Comparison of ENCODE assay signal across 8 mouse cellular contexts in genomic region chr5:114248174-114248589, GRCm38 (mm10). TPM values are rescaled to one million over a fixed set of nuclear protein-coding genes. Genes with fewer than 3 reads are reported as not detected.
A peak's percentile ranks its signal among the peaks of the same experiment; 100 is the strongest.
DNase-seq lines count a peak whose midpoint lies in the region; ATAC-seq and TF ChIP-seq lines count a peak whose summit lies in the region.

No protein-coding gene starts in this region.

- H3K36me3 ChIP-seq in embryonic facial prominence, embryonic 13.5 days = no peaks in the 10 kb centered on the region
- H3K36me3 ChIP-seq in heart, embryonic 11.5 days (ENCODE audit: control insufficient read depth, insufficient read depth, low read length) = no peaks in the 10 kb centered on the region; the same call in 1 of the 2 replicates
- no peaks in the 10 kb centered on the region for H3K36me3 ChIP-seq in kidney, postnatal 0 days (ENCODE audit: insufficient read depth, low read length)
- no peaks in the 10 kb centered on the region for H3K36me3 ChIP-seq in liver, embryonic 12.5 days
- H3K36me3 ChIP-seq in neural tube, embryonic 13.5 days = no peaks in the 10 kb centered on the region

- H3K9me3 ChIP-seq in embryonic facial prominence, embryonic 13.5 days = no peaks in the 10 kb centered on the region
- H3K9me3 ChIP-seq in heart, embryonic 11.5 days (replicated peaks; ENCODE audit: control insufficient read depth, low read length) = no peaks in the 10 kb centered on the region
- H3K9me3 ChIP-seq in kidney, postnatal 0 days (replicated peaks; ENCODE audit: low read length) = no peaks in the 10 kb centered on the region
- H3K9me3 ChIP-seq in liver, embryonic 12.5 days (replicated peaks) = no peaks in the 10 kb centered on the region
- H3K9me3 ChIP-seq in neural tube, embryonic 13.5 days = no peaks in the 10 kb centered on the region

- ATAC-seq in embryonic facial prominence, embryonic 13.5 days (ENCODE audit: insufficient number of reproducible peaks, insufficient read depth, low FRiP score, low TSS enrichment, low read depth) = no peak
- no peak; the same call in 1 of the 2 replicates for ATAC-seq in heart, embryonic 11.5 days (replicated peaks; ENCODE audit: insufficient number of reproducible peaks, low FRiP score, low TSS enrichment)
- peak; percentile 57 for ATAC-seq in kidney, postnatal 0 days (replicated peaks; ENCODE audit: low FRiP score, low read depth)
- ATAC-seq in liver, embryonic 12.5 days = 0 out of 2 replicates have a peak, but pooled peaks have one; percentile 27
- peak; percentile 77 for ATAC-seq in neural tube, embryonic 13.5 days (ENCODE audit: low read depth)

- H3K4me2 ChIP-seq in embryonic facial prominence, embryonic 13.5 days = peak overlapping the region; percentile 53
- peak overlapping the region; percentile 27; the same call in 1 of the 2 replicates for H3K4me2 ChIP-seq in heart, embryonic 11.5 days
- H3K4me2 ChIP-seq in kidney, postnatal 0 days (ENCODE audit: low read length) = peak overlapping the region; percentile 36
- H3K4me2 ChIP-seq in liver, embryonic 12.5 days = peak overlapping the region; percentile 15; the same call in 1 of the 2 replicates
- H3K4me2 ChIP-seq in neural tube, embryonic 13.5 days = peak overlapping the region; percentile 26; the same call in 1 of the 2 replicates

- TF ChIP-seq CTCF in kidney, postnatal 0 days (IDR thresholded peaks at IDR 0.05; ENCODE audit: low read depth) = peak; percentile 92

- H3K4me3 ChIP-seq in embryonic facial prominence, embryonic 13.5 days = peak overlapping the region; percentile 9; the same call in 1 of the 2 replicates
- no peak overlapping the region for H3K4me3 ChIP-seq in heart, embryonic 11.5 days (ENCODE audit: low read depth, low read length)
- H3K4me3 ChIP-seq in kidney, postnatal 0 days (replicated peaks; ENCODE audit: low read depth, low read length) = no peak overlapping the region
- H3K4me3 ChIP-seq in liver, embryonic 12.5 days = no peak overlapping the region
- no peak overlapping the region for H3K4me3 ChIP-seq in neural tube, embryonic 13.5 days

- peaks cover 13% of the 10 kb centered on the region for H3K4me1 ChIP-seq in embryonic facial prominence, embryonic 13.5 days
- no peaks in the 10 kb centered on the region for H3K4me1 ChIP-seq in heart, embryonic 11.5 days (ENCODE audit: control insufficient read depth, insufficient read depth, low read length)
- no peaks in the 10 kb centered on the region for H3K4me1 ChIP-seq in kidney, postnatal 0 days (replicated peaks; ENCODE audit: insufficient read depth, low read length)
- H3K4me1 ChIP-seq in liver, embryonic 12.5 days = 0 out of 2 replicates have a peak, but pooled peaks cover 2% of the 10 kb centered on the region
- peaks cover 8% of the 10 kb centered on the region for H3K4me1 ChIP-seq in neural tube, embryonic 13.5 days (replicated peaks)

- H3K9ac ChIP-seq in embryonic facial prominence, embryonic 13.5 days = peak overlapping the region; percentile 57
- H3K9ac ChIP-seq in heart, embryonic 11.5 days (ENCODE audit: low read depth, low read length) = no peak overlapping the region
- H3K9ac ChIP-seq in kidney, postnatal 0 days (ENCODE audit: low read depth, low read length) = peak overlapping the region; percentile 29; the same call in 1 of the 2 replicates
- no peak overlapping the region for H3K9ac ChIP-seq in liver, embryonic 12.5 days
- H3K9ac ChIP-seq in neural tube, embryonic 13.5 days = peak overlapping the region; percentile 58

- WGBS in embryonic facial prominence, embryonic 13.5 days = 11% methylated on average over 14 of the region's 14 CpGs
- WGBS in heart, embryonic 11.5 days (ENCODE audit: insufficient replicate concordance) = 16% methylated on average over 14 of the region's 14 CpGs
- 10% methylated on average over 14 of the region's 14 CpGs for WGBS in kidney, postnatal 0 days
- 18% methylated on average over 14 of the region's 14 CpGs for WGBS in liver, embryonic 12.5 days (ENCODE audit: insufficient replicate concordance)
- 15% methylated on average over 14 of the region's 14 CpGs for WGBS in neural tube, embryonic 13.5 days

- DNase-seq in A20 (ENCODE audit: low read depth, low spot score) = peak; percentile 86
- peak; percentile 71 to 81 for DNase-seq in adrenal gland, postnatal 36 days
- peak; percentile 89 for DNase-seq in kidney, postnatal 0 days (ENCODE audit: low spot score)
- DNase-seq in testis, postnatal 10 days (ENCODE audit: low spot score) = peak; percentile 89

- H3K27me3 ChIP-seq in embryonic facial prominence, embryonic 13.5 days = no peaks in the 10 kb centered on the region
- H3K27me3 ChIP-seq in heart, embryonic 11.5 days (ENCODE audit: control insufficient read depth, insufficient read depth, low read length) = no peaks in the 10 kb centered on the region
- H3K27me3 ChIP-seq in kidney, postnatal 0 days (ENCODE audit: insufficient read depth, low read length) = no peaks in the 10 kb centered on the region
- H3K27me3 ChIP-seq in liver, embryonic 12.5 days (replicated peaks) = no peaks in the 10 kb centered on the region; the same call in 1 of the 2 replicates
- H3K27me3 ChIP-seq in neural tube, embryonic 13.5 days = peaks cover 31% of the 10 kb centered on the region

- H3K27ac ChIP-seq in embryonic facial prominence, embryonic 13.5 days = no peak overlapping the region
- no peak overlapping the region for H3K27ac ChIP-seq in heart, embryonic 11.5 days (ENCODE audit: low read depth, low read length)
- no peak overlapping the region for H3K27ac ChIP-seq in kidney, postnatal 0 days
- no peak overlapping the region for H3K27ac ChIP-seq in liver, embryonic 12.5 days
- no peak overlapping the region for H3K27ac ChIP-seq in neural tube, embryonic 13.5 days (replicated peaks)

RNA-seq across cellular contexts. Expression of gene Foxn4, which starts 25.4 kb away (rescaled TPM):
- not detected for total RNA-seq in adrenal gland, postnatal 36 days (2021)
- polyA plus RNA-seq in embryonic facial prominence, embryonic 13.5 days (2015; fragmentation: Nextera tagmentation; extraction: Ambion mirVana) = 0.07 and 0.14 TPM in 2 replicates
- polyA plus RNA-seq in heart, embryonic 11.5 days (2014; fragmentation: Nextera tagmentation; extraction: Ambion mirVana) = not detected in 2 replicates
- not detected in 2 replicates for polyA plus RNA-seq in kidney, postnatal 0 days (2015; fragmentation: Nextera tagmentation; extraction: Ambion mirVana)
- polyA plus RNA-seq in liver, embryonic 12.5 days (2016; fragmentation: Nextera tagmentation; extraction: Ambion mirVana) = not detected in 2 replicates
- 0.25 and 0.32 TPM in 2 replicates for polyA plus RNA-seq in neural tube, embryonic 13.5 days (2015; fragmentation: Nextera tagmentation; extraction: Ambion mirVana)

RNA-seq across cellular contexts. Expression of gene Myo1h, which starts 40.8 kb away (rescaled TPM):
- under 1 TPM in 1 of 2 experiments, not detected in 1; 0.26 TPM for total RNA-seq in adrenal gland, postnatal 36 days (2021)
- 1.5 and 2.1 TPM in 2 replicates for polyA plus RNA-seq in embryonic facial prominence, embryonic 13.5 days (2015; fragmentation: Nextera tagmentation; extraction: Ambion mirVana)
- 0.35 and 1.3 TPM in 2 replicates for polyA plus RNA-seq in heart, embryonic 11.5 days (2014; fragmentation: Nextera tagmentation; extraction: Ambion mirVana)
- 1.4 and 1.6 TPM in 2 replicates for polyA plus RNA-seq in kidney, postnatal 0 days (2015; fragmentation: Nextera tagmentation; extraction: Ambion mirVana)
- 0.38 and 0.56 TPM in 2 replicates for polyA plus RNA-seq in liver, embryonic 12.5 days (2016; fragmentation: Nextera tagmentation; extraction: Ambion mirVana)
- polyA plus RNA-seq in neural tube, embryonic 13.5 days (2015; fragmentation: Nextera tagmentation; extraction: Ambion mirVana) = 0.38 and 0.59 TPM in 2 replicates

Comparison
In these comparisons a context has a peak if more than half of its experiments do, and no peak if none do; other contexts are left out.
1. ATAC-seq: peak in kidney, postnatal 0 days (single experiment), liver, embryonic 12.5 days (single experiment) and neural tube, embryonic 13.5 days (single experiment); none in embryonic facial prominence, embryonic 13.5 days (single experiment) and heart, embryonic 11.5 days (single experiment).
2. H3K9ac ChIP-seq: peak in embryonic facial prominence, embryonic 13.5 days (single experiment), kidney, postnatal 0 days (single experiment) and neural tube, embryonic 13.5 days (single experiment); none in heart, embryonic 11.5 days (single experiment) and liver, embryonic 12.5 days (single experiment).
3. Peak in every context shown above with its lines, with median percentiles within 50 percentile points of each other: DNase-seq and H3K4me2 ChIP-seq.